Comparison of ENCODE assay signal across 8 mouse cellular contexts in the genomic region with DNA sequence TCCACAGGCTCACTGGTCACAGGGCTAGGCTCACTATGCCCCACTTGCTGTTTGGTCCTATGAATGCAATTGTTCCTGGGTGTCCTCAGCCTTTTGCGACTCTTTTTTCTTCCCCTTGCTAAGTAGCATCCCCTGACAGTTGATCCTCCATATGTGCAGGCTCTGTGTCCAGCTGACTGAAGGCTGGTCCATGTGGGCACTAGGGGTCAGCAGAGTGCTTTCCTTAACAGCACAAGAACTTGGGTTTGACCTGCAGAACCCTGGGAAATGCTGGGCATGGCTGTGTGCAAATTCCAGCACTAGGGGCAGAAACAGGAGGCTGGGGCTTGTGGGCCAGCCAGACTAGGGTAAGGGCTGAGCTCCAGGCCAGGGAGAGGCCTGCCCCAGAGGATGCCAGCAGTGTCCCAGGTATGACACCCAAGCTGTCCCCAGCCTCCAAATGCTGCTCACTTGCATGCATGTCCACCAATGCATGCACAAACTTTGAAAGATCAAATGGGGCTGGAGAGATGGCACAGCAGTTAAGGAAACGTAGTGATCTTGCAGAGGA. TPM values are rescaled to one million over a fixed set of nuclear protein-coding genes. Genes with fewer than 3 reads are reported as not detected.
DNase-seq lines count a peak whose midpoint lies in the region; ATAC-seq and TF ChIP-seq lines count a peak whose summit lies in the region.
"Not testable (repeated sequence)": the region's sequence is repeated elsewhere in the genome, so short reads cannot be mapped to it uniquely, and the experiment has no call there.

No protein-coding gene starts in this region.

- 54% methylated on average over 2 of the region's 2 CpGs for WGBS in embryonic facial prominence, embryonic 14.5 days
- 61% methylated on average over 2 of the region's 2 CpGs for WGBS in kidney, embryonic 14.5 days
- whole genome bisulfite sequencing in lung, embryonic 14.5 days: 46% methylated on average over 2 of the region's 2 CpGs
- 58% methylated on average over 2 of the region's 2 CpGs for WGBS in midbrain, postnatal 0 days

- H3K4me1 ChIP-seq in ES-Bruce4 (ENCODE audit: control insufficient read depth, insufficient read depth, low read length); embryonic facial prominence, embryonic 14.5 days (ENCODE audit: control insufficient read depth, insufficient read depth, low read length); kidney, embryonic 14.5 days (ENCODE audit: control insufficient read depth, insufficient read depth, low read length); lung, embryonic 14.5 days (ENCODE audit: insufficient read depth); midbrain, postnatal 0 days (ENCODE audit: insufficient read depth, low read length): not testable (repeated sequence)

- not testable (repeated sequence) for H3K9ac ChIP-seq in ES-Bruce4 (ENCODE audit: low read depth, poor library complexity, severe bottlenecking); embryonic facial prominence, embryonic 14.5 days (ENCODE audit: low read depth, low read length); kidney, embryonic 14.5 days (ENCODE audit: low read depth, low read length); lung, embryonic 14.5 days; midbrain, postnatal 0 days (replicated peaks; ENCODE audit: low read length, poor library complexity, severe bottlenecking)

- H3K9me3 ChIP-seq in ES-Bruce4 (replicated peaks; ENCODE audit: control insufficient read depth, insufficient read depth, low read length, poor library complexity, severe bottlenecking); embryonic facial prominence, embryonic 14.5 days (ENCODE audit: control insufficient read depth, low read length); kidney, embryonic 14.5 days (ENCODE audit: control insufficient read depth, low read length); lung, embryonic 14.5 days (ENCODE audit: low read depth, low read length); midbrain, postnatal 0 days (ENCODE audit: low read length): not testable (repeated sequence)

- ATAC-seq in embryonic facial prominence, embryonic 14.5 days (ENCODE audit: low read depth): not testable (repeated sequence)
- ATAC-seq in kidney, embryonic 14.5 days (ENCODE audit: low FRiP score, low TSS enrichment): peak; percentile 37
- peak; percentile 44; the same call in 1 of the 2 replicates for ATAC-seq in lung, embryonic 14.5 days (ENCODE audit: insufficient read depth)
- peak; percentile 72; the same call in 1 of the 2 replicates for ATAC-seq in midbrain, postnatal 0 days (ENCODE audit: low FRiP score)

- not testable (repeated sequence) for H3K4me3 ChIP-seq in ES-Bruce4 (ENCODE audit: low read depth, low read length); embryonic facial prominence, embryonic 14.5 days (ENCODE audit: low read depth, low read length); kidney, embryonic 14.5 days (ENCODE audit: low read length); lung, embryonic 14.5 days (ENCODE audit: low read depth, low read length); midbrain, postnatal 0 days (ENCODE audit: low read depth, low read length)

- peak; percentile 55 for DNase-seq in brain, adult 2 months (ENCODE audit: low read depth, low spot score)
- peak; percentile 26 for DNase-seq in embryonic facial prominence, embryonic 14.5 days (ENCODE audit: low spot score)
- peak; percentile 58 for DNase-seq in heart, postnatal 4 days
- DNase-seq in lung, embryonic 14.5 days: peak; percentile 65
- peak; percentile 68 for DNase-seq in midbrain, postnatal 0 days (ENCODE audit: low spot score)
- DNase-seq in splenic B cell, adult 2 months (ENCODE audit: low read depth, low spot score): peak; percentile 67

- not testable (repeated sequence) for TF ChIP-seq EP300 in ES-Bruce4 (IDR thresholded peaks at IDR 0.05; ENCODE audit: insufficient read depth, low read depth, low read length)

- peak; percentile 27 for TF ChIP-seq CTCF in ES-Bruce4 (IDR thresholded peaks at IDR 0.05; ENCODE audit: low read depth, low read length)
- peak; percentile 56 for TF ChIP-seq CTCF in lung, embryonic 14.5 days (IDR thresholded peaks at IDR 0.05; ENCODE audit: low read depth)
- peak; percentile 71 for TF ChIP-seq CTCF in midbrain, postnatal 0 days (IDR thresholded peaks at IDR 0.05)

- not testable (repeated sequence) for H3K27ac ChIP-seq in ES-Bruce4 (ENCODE audit: insufficient read depth, low read length); embryonic facial prominence, embryonic 14.5 days (replicated peaks; ENCODE audit: low read depth, low read length); kidney, embryonic 14.5 days (ENCODE audit: low read depth, low read length); lung, embryonic 14.5 days (ENCODE audit: low read depth); midbrain, postnatal 0 days (ENCODE audit: low read depth, low read length)

- H3K36me3 ChIP-seq in ES-Bruce4 (ENCODE audit: control insufficient read depth, insufficient read depth, low read length, poor library complexity, severe bottlenecking); embryonic facial prominence, embryonic 14.5 days (ENCODE audit: control insufficient read depth, insufficient read depth, low read length); kidney, embryonic 14.5 days (ENCODE audit: control insufficient read depth, insufficient read depth, low read length); lung, embryonic 14.5 days (ENCODE audit: insufficient read depth); midbrain, postnatal 0 days (ENCODE audit: insufficient read depth, low read length); splenic B cell, adult 2 months (ENCODE audit: control insufficient read depth, insufficient read depth, low read length, poor library complexity, severe bottlenecking): not testable (repeated sequence)

- H3K4me2 ChIP-seq in embryonic facial prominence, embryonic 14.5 days (ENCODE audit: low read depth, low read length); kidney, embryonic 14.5 days (replicated peaks; ENCODE audit: low read depth, low read length); lung, embryonic 14.5 days; midbrain, postnatal 0 days (ENCODE audit: low read depth, low read length, poor library complexity, severe bottlenecking): not testable (repeated sequence)

- H3K27me3 ChIP-seq in ES-Bruce4 (ENCODE audit: control insufficient read depth, insufficient read depth, low read length, poor library complexity, severe bottlenecking); embryonic facial prominence, embryonic 14.5 days (replicated peaks; ENCODE audit: control insufficient read depth, insufficient read depth, low read length); kidney, embryonic 14.5 days (ENCODE audit: control insufficient read depth, insufficient read depth, low read length); lung, embryonic 14.5 days (ENCODE audit: insufficient read depth, low read length); midbrain, postnatal 0 days (ENCODE audit: insufficient read depth, low read length); splenic B cell, adult 2 months (ENCODE audit: control insufficient read depth, insufficient read depth, low read length, poor library complexity, severe bottlenecking): not testable (repeated sequence)

- TF ChIP-seq POLR2A in ES-Bruce4 (IDR thresholded peaks at IDR 0.05; ENCODE audit: insufficient read depth, low read length): not testable (repeated sequence)

RNA-seq across cellular contexts. Expression of a gene that starts 25.9 kb away (rescaled TPM):
- polyA plus RNA-seq in ES-Bruce4 (2011; ENCODE audit: insufficient read depth, insufficient read length, low read depth, missing spikeins): 8.7 and 8.8 TPM in 2 replicates
- polyA plus RNA-seq in embryonic facial prominence, embryonic 14.5 days (2014; fragmentation: Nextera tagmentation; extraction: Ambion mirVana): 2.6 and 2.7 TPM in 2 replicates
- 1 to 10 TPM; 1.6 to 2.4 TPM for total RNA-seq in heart, postnatal 4 days (2021)
- polyA plus RNA-seq in kidney, embryonic 14.5 days (2014; fragmentation: Nextera tagmentation; extraction: Ambion mirVana): 5.5 and 6.5 TPM in 2 replicates
- polyA plus RNA-seq in lung, embryonic 14.5 days (2014; fragmentation: Nextera tagmentation; extraction: Ambion mirVana): 3.9 and 4.5 TPM in 2 replicates
- total RNA-seq in midbrain, postnatal 0 days (2014; rRNA removed): 109 and 114 TPM in 2 replicates
- 88.4 and 89.5 TPM in 2 replicates for polyA plus RNA-seq in midbrain, postnatal 0 days (2015; fragmentation: Nextera tagmentation; extraction: Ambion mirVana)

RNA-seq across cellular contexts. Expression of a gene that starts 49.8 kb away (rescaled TPM):
- polyA plus RNA-seq in ES-Bruce4 (2011; ENCODE audit: insufficient read depth, insufficient read length, low read depth, missing spikeins): 1.8 and 2.0 TPM in 2 replicates
- polyA plus RNA-seq in embryonic facial prominence, embryonic 14.5 days (2014; fragmentation: Nextera tagmentation; extraction: Ambion mirVana): 0.84 and 0.87 TPM in 2 replicates
- total RNA-seq in heart, postnatal 4 days (2021): 1 to 10 TPM; 7.5 to 7.6 TPM
- 1.1 and 1.6 TPM in 2 replicates for polyA plus RNA-seq in kidney, embryonic 14.5 days (2014; fragmentation: Nextera tagmentation; extraction: Ambion mirVana)
- polyA plus RNA-seq in lung, embryonic 14.5 days (2014; fragmentation: Nextera tagmentation; extraction: Ambion mirVana): 2.1 and 2.3 TPM in 2 replicates
- total RNA-seq in midbrain, postnatal 0 days (2014; rRNA removed): 0.24 and 1.6 TPM in 2 replicates
- polyA plus RNA-seq in midbrain, postnatal 0 days (2015; fragmentation: Nextera tagmentation; extraction: Ambion mirVana): 0.31 and 0.50 TPM in 2 replicates
